Mouse (Mus musculus) intestine, embryonic 15.5 days (tissue): ENCODE measurements at regions not wholly inside any gene's neighbourhood (a gene's known extent, or its start where the extent isn't known, plus 50 kb on each side); places are given as distances from the start of the nearest gene placed in this dataset.

ENCODE experiments used
- ATAC-seq: fragments of 200-750 bp; cut with Nextera tagmentation; 2 replicates; pipeline ENCODE4 v1.8.0; 2017; ENCODE audit warnings: moderate TSS enrichment, moderate library complexity
- H3K27ac ChIP-seq: fragments of 300-500 bp; sonication (generic); 2 replicates; pipeline ENCODE4 v1.5.1; 2015; ENCODE audit warnings: mild to moderate bottlenecking, inconsistent platforms
- H3K27me3 ChIP-seq: fragments of 300-500 bp; sonication (generic); replicated peaks from 2 replicates; pipeline ENCODE4 v1.6.1; 2015; ENCODE audit warnings: inconsistent platforms
- H3K36me3 ChIP-seq: fragments of 300-500 bp; sonication (generic); 2 replicates; pipeline ENCODE4 v1.6.1; 2015; ENCODE audit warnings: inconsistent platforms
- H3K4me1 ChIP-seq: fragments of 300-500 bp; sonication (generic); replicated peaks from 2 replicates; pipeline ENCODE4 v1.6.1; 2015; ENCODE audit warnings: inconsistent platforms
- H3K4me2 ChIP-seq: fragments of 300-500 bp; sonication (generic); replicated peaks from 2 replicates; pipeline ENCODE4 v1.6.1; 2015; ENCODE audit warnings: mild to moderate bottlenecking, inconsistent platforms
- H3K4me3 ChIP-seq: fragments of 300-500 bp; sonication (generic); replicated peaks from 2 replicates; pipeline ENCODE4 v1.5.1; 2015; ENCODE audit warnings: inconsistent platforms
- H3K9ac ChIP-seq: fragments of 300-500 bp; sonication (generic); 2 replicates; pipeline ENCODE4 v1.6.1; 2015; ENCODE audit warnings: inconsistent platforms
- H3K9me3 ChIP-seq: fragments of 300-500 bp; sonication (generic); 2 replicates; pipeline ENCODE4 v1.6.1; 2016; ENCODE audit warnings: inconsistent platforms
- WGBS: fragments of 180-500 bp; shearing (Covaris S2); methylation state at CpG from one replicate; pipeline ENCODE4 v1.1.7; 2015; 5-methylcytosine and 5-hydroxymethylcytosine counted together

DNA sequence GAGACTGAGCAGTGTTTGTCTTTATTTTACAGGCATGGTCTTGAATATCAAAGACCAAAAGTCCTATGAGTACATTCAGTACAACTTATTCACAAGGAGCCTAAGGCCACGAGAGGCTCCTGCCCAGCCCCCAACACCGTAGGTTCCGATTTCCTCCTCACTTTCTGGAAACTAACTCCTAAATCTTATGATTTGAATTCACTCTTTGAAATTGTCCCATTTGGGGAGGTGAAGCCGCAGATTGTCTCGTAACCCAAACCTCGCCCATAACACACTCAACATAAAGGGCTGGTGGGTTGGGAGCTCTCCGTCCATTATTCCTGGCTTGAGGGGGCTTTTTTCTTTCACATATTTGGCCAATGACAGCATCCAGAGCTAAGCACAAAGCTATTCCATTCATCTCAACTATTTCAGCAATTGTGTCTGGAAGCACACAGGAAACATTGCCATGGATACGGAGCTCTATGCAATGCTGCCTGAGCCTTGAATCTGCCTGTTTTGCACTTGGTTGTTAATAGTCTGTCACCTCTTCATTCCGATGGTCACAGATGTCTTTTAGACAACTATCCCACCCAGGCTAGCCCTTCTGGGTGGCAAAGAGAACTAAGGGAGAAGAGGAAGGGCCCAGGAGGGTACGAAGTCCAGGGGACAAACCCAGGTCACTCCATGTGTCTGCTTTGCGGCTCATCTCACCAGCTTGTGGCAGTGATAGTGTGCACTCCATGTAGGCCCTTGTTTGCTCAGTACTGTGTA is 86.6 kb downstream of the Irs2 start:
- H3K4me2 ChIP-seq: no peak overlapping the region
- no peak overlapping the region for H3K4me3 ChIP-seq
- 46% methylated on average over 11 of the region's 11 CpGs for WGBS
- H3K27me3 ChIP-seq: no peaks in the 10 kb centered on the region
- H3K36me3 ChIP-seq: no peaks in the 10 kb centered on the region
- H3K9me3 ChIP-seq: no peaks in the 10 kb centered on the region
- no peak overlapping the region for H3K9ac ChIP-seq
- peaks cover 45% of the 10 kb centered on the region for H3K4me1 ChIP-seq
- peak; percentile 29; the same call in 1 of the 2 replicates for ATAC-seq
- H3K27ac ChIP-seq: peak overlapping the region; percentile 29; the same call in 1 of the 2 replicates

DNA sequence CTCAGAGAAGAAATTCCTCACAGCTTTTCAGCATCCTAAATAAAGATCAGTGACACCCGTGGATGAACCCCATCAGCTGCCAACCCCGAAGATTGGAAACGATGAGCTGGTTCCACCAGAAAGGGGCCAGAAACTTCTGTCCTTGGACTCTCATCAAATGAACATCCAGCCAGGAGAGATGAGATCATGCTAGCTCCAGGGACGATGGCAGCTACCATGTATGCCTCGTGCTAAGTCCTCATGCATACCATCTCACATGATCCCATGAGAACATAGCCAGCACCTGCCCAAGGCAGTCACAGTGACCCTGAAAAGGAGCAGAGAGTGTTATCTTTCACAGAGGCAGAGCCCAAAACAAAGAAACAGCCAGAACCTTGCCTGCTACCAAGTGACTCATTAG is 88.6 kb downstream of the Irs2 start:
- no peaks in the 10 kb centered on the region for H3K9me3 ChIP-seq
- no peak overlapping the region for H3K27ac ChIP-seq
- no peak overlapping the region for H3K4me3 ChIP-seq
- no peaks in the 10 kb centered on the region for H3K27me3 ChIP-seq
- whole genome bisulfite sequencing: 84% methylated on average over 5 of the region's 5 CpGs
- ATAC-seq: no peak
- no peaks in the 10 kb centered on the region for H3K36me3 ChIP-seq
- peaks cover 28% of the 10 kb centered on the region for H3K4me1 ChIP-seq
- H3K9ac ChIP-seq: no peak overlapping the region
- no peak overlapping the region for H3K4me2 ChIP-seq

DNA sequence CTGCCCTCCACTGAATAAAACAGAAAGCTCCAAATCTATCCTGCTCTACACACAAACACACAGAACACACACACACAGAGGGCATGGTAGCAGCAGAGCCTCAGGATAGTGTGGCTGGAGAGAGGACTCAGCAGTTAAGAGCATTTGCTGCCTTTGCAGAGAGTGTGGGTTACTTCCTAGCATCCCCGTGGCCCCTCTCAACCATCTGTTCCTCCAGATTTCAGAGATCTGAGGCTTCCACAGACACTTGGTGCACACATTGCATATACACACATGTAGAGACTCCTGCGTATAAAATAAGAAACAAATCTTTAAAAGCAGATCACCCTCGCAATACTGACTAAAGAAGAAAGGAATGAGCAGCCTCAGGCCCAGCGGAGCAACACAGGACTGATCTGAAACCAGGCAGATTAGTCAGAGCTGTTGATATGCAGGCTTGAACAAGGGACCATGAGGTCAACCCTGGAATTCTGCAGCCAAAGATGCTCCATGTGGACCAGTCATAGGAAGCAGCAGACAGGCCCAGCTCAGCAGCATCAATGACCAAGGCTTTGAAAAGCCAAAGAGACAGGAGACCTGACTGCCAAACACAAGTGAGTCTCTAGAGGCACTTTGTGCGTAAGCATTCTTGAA is 89.7 kb downstream of the Irs2 start:
- ATAC-seq: no peak
- Histone ChIP-seq H3K27me3 (no peaks in the 10 kb centered on the region), H3K36me3 (no peaks in the 10 kb centered on the region), H3K4me2 (no peak overlapping the region), H3K27ac (no peak overlapping the region), H3K4me1 (peaks cover 20% of the 10 kb centered on the region), H3K9ac (no peak overlapping the region), H3K4me3 (no peak overlapping the region), H3K9me3 (no peaks in the 10 kb centered on the region)
- 71% methylated on average over 5 of the region's 5 CpGs for WGBS

DNA sequence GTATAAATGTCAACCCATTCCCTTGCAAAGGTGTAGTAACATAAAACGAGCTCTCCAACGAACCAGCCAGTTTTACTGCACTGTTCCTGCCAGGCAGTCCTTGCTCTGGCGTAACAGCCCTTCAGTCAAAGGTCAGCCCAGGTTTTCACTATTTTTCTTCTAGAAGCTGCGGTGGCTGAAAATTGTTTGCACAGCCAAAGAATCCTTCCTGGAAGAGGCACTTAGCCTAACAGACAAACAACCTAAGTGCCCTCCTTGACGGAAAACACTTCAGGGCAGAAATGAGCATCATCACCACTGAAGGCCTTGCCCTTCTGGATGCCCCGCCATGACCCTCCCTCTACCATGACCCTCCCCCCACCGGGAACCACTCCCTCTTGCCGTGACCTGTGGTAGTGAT is 93.6 kb downstream of the Irs2 start:
- Histone ChIP-seq H3K4me3 (no peak overlapping the region), H3K36me3 (no peaks in the 10 kb centered on the region), H3K27ac (no peak overlapping the region), H3K27me3 (no peaks in the 10 kb centered on the region), H3K9me3 (no peaks in the 10 kb centered on the region), H3K9ac (no peak overlapping the region), H3K4me2 (no peak overlapping the region), H3K4me1 (peaks cover 15% of the 10 kb centered on the region; the same call in 1 of the 2 replicates)
- whole genome bisulfite sequencing: 52% methylated on average over 8 of the region's 8 CpGs
- 0 out of 2 replicates have a peak, but pooled peaks have one; percentile 15 for ATAC-seq

DNA sequence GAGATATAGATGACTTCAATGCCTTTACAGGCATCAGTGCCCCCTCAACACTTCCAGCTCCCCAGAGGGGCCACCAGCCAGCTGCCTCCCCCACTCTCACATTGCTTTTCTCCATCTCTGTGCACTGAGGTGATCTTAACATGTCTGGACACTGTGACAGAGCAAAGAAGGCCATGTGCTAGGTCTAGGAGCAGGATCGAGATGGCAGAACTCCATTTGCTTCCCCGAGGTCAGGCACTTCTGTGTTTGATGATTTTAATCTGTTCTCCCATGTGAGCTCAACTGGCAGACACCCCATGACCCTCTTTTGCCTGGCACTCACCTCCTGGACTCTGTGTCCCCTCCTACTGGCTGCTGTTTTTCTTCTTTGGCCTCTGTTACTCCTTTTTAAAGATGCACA is 95.8 kb downstream of the Irs2 start:
- ATAC-seq: no peak
- Histone ChIP-seq H3K9me3 (no peaks in the 10 kb centered on the region), H3K4me1 (peaks cover 15% of the 10 kb centered on the region; the same call in 1 of the 2 replicates), H3K27ac (no peak overlapping the region), H3K36me3 (no peaks in the 10 kb centered on the region), H3K9ac (no peak overlapping the region), H3K27me3 (no peaks in the 10 kb centered on the region), H3K4me2 (no peak overlapping the region), H3K4me3 (no peak overlapping the region)
- 53% methylated on average over 2 of the region's 2 CpGs for whole genome bisulfite sequencing

DNA sequence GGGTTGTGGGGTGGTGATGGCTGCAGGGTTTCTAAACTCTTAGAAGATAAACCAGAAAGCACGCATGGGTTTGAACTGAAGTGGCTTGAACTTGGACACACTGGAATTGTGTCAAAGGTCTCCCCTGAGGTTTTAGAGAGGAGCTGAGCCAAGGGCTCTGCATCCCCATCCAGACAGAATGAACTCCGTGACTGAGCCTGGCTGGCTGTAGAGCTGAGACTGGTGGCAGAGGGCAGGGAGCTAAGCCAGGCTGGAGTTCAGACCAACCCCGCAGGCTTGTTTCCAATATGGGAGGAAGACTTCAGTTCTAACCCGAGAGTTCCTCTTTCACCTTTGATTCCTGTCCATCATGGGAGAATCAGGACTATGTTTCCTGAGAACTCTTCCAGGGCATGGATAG is 96.9 kb downstream of the Irs2 start:
- Histone ChIP-seq H3K27ac (no peak overlapping the region), H3K4me2 (no peak overlapping the region), H3K9ac (no peak overlapping the region), H3K36me3 (no peaks in the 10 kb centered on the region), H3K4me3 (no peak overlapping the region), H3K9me3 (no peaks in the 10 kb centered on the region), H3K4me1 (peaks cover 15% of the 10 kb centered on the region; the same call in 1 of the 2 replicates), H3K27me3 (no peaks in the 10 kb centered on the region)
- 88% methylated on average over 4 of the region's 4 CpGs for WGBS
- ATAC-seq: no peak

DNA sequence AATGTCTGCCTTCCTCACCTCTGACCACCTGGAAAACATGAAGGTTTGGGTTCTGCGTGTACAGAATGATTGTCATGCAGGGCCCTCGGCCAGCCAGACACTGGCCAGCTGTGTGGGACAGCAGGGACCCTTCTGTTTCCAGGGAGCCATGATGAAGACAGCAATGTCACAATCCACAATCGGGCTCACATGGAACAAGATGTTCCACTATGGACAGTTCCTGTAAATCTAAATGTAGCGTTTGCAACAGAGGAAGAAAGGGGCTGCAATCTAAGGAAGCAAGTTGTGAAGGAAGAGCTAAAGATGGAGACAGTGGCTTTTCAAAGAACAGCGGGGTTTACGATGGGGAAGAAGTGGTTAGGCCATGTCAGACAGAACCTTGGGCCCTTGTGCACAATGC is 97.3 kb downstream of the Irs2 start:
- Histone ChIP-seq H3K27ac (0 out of 2 replicates have a peak overlapping the region, but pooled peaks have one; percentile 27), H3K4me3 (no peak overlapping the region), H3K9me3 (no peaks in the 10 kb centered on the region), H3K9ac (no peak overlapping the region), H3K4me1 (peaks cover 15% of the 10 kb centered on the region; the same call in 1 of the 2 replicates), H3K36me3 (no peaks in the 10 kb centered on the region), H3K27me3 (no peaks in the 10 kb centered on the region), H3K4me2 (no peak overlapping the region)
- ATAC-seq: no peak
- 70% methylated on average over 6 of the region's 6 CpGs for WGBS

DNA sequence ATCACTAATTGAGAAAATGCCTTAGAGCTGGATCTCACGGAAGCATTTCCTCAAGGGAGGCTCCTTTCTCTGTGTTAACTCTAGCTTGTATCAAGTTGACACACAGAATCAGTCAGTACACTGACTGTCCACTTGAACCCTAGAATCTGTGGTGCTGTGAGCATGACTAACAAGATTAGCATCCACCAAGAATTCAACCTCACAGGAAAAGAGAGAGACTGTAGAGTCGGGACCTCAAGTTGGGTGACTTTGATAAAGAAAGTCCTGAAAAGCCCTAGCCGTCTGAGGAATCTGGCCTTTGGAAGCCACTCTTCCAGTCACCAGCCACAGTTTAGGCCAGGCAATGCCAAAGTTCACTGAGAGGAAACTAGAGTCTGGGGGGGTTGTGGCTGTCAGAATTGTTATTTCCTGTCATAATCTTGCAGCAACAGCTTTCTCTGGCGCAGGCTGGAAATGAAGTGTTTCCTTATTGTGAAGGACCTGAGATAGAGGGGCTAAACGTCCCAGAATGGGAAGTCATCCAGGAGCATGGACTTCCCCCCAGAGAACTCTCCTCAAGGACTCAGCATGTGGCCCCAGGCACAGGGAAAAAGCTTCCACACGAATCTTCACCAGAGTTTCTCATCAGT is 97.9 kb downstream of the Irs2 start:
- ATAC-seq: peak; percentile 39; the same call in 1 of the 2 replicates
- no peak overlapping the region for H3K9ac ChIP-seq
- H3K9me3 ChIP-seq: no peaks in the 10 kb centered on the region
- H3K36me3 ChIP-seq: no peaks in the 10 kb centered on the region
- H3K4me1 ChIP-seq: peaks cover 15% of the 10 kb centered on the region; the same call in 1 of the 2 replicates
- no peak overlapping the region for H3K4me2 ChIP-seq
- H3K4me3 ChIP-seq: no peak overlapping the region
- H3K27me3 ChIP-seq: no peaks in the 10 kb centered on the region
- peak overlapping the region; percentile 27; the same call in 1 of the 2 replicates for H3K27ac ChIP-seq
- WGBS: 31% methylated on average over 6 of the region's 6 CpGs

DNA sequence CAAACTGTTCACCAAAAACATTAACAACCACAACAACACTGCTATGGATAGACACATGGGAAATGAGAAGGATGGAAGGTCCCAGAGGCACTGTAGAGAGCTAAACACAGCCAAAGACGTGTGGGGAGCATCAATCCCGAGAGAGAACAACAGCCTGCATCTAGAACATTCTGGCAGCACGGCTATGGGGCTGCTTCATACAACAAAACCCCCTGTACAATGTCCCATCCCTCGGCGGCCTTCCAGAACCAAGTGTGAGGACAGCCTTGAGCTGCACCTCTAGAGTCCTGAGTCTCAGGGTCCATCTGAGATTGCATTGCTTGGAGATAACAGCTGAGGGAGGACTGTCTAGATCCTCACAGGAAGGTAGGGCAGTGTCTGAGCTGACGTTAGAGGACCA is 99.1 kb downstream of the Irs2 start:
- H3K9ac ChIP-seq: no peak overlapping the region
- no peak overlapping the region for H3K4me2 ChIP-seq
- H3K27me3 ChIP-seq: no peaks in the 10 kb centered on the region
- WGBS: 84% methylated on average over 6 of the region's 6 CpGs
- peaks cover 15% of the 10 kb centered on the region; the same call in 1 of the 2 replicates for H3K4me1 ChIP-seq
- H3K4me3 ChIP-seq: no peak overlapping the region
- H3K9me3 ChIP-seq: no peaks in the 10 kb centered on the region
- no peak overlapping the region for H3K27ac ChIP-seq
- no peaks in the 10 kb centered on the region for H3K36me3 ChIP-seq
- ATAC-seq: no peak

DNA sequence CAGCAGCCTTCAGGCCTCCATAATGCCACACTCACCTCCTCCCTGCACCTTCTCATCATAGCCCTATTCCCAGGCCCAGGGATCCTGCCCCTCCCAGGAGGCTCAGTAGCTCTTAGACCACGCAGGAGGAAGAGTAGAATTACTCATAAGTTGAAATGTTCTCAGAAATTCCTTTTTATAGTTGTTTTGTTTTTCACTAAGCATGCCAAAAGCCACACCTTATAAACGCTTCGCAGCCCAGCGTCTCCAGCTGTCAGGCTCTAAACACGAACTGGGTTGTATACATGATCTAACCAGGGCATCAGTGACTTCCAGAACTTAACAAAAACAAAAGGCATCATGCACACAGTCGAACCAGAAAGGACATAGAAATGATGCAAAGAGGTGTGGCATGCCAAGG is 101.9 kb downstream of the Irs2 start:
- H3K36me3 ChIP-seq: no peaks in the 10 kb centered on the region

DNA sequence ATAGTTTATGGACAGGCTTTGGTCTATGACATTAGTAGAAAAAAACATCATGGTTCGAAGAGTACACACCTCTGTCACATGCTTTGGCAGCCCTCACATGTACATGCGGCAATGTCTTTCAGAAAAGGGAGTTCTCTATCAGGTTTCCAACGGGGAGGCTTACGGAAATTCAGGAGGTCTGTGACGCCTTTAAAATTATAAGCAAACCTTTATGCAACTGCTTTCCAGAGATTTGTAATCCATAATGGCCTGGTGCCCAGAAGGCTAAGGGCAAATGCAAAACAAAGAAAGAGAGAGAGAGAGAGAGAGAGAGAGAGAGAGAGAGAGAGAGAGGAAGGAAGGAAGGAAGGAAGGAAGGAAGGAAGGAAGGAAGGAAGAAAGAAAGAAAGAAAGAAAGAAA is 102.5 kb downstream of the Irs2 start:
- 79% methylated on average over 5 of the region's 5 CpGs for WGBS
- Histone ChIP-seq H3K27me3 (no peaks in the 10 kb centered on the region), H3K27ac (no peak overlapping the region), H3K9ac (no peak overlapping the region), H3K36me3 (no peaks in the 10 kb centered on the region), H3K4me1 (peaks cover 9% of the 10 kb centered on the region; the same call in 1 of the 2 replicates), H3K4me2 (no peak overlapping the region), H3K4me3 (no peak overlapping the region), H3K9me3 (no peaks in the 10 kb centered on the region)
- no peak for ATAC-seq

More for the DNA sequence above, 101.9 kb downstream of the Irs2 start:
- no peak overlapping the region for H3K4me3 ChIP-seq
- no peaks in the 10 kb centered on the region for H3K9me3 ChIP-seq
- no peaks in the 10 kb centered on the region for H3K27me3 ChIP-seq
- H3K9ac ChIP-seq: no peak overlapping the region
- H3K27ac ChIP-seq: no peak overlapping the region
- ATAC-seq: no peak
- H3K4me1 ChIP-seq: peaks cover 14% of the 10 kb centered on the region; the same call in 1 of the 2 replicates
- H3K4me2 ChIP-seq: no peak overlapping the region
- WGBS: 45% methylated on average over 6 of the region's 6 CpGs

DNA sequence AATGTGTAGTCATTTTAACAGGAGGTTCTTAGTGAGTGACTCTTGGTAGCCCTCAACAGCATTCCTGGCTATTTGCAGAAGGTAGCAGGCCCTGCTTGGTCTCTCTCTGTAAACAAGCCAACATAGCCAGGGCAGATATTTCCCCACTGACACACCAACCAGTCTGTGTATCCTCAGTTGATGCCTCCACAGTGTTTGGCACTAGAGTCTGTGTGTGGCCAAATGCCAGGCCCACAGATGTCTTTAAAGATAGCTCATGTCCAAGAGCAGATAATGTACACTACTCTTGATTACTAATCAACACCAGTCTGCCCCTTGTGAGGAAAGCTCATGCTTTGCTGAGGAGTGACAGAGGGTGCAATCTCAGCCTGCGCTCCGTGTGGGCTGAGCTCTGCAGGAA is 104.3 kb downstream of the Irs2 start:
- Histone ChIP-seq H3K36me3 (no peaks in the 10 kb centered on the region), H3K27ac (no peak overlapping the region), H3K9me3 (no peaks in the 10 kb centered on the region), H3K9ac (no peak overlapping the region), H3K4me2 (no peak overlapping the region), H3K4me3 (no peak overlapping the region), H3K27me3 (no peaks in the 10 kb centered on the region), H3K4me1 (peaks cover 11% of the 10 kb centered on the region)
- WGBS: 71% methylated on average over 2 of the region's 2 CpGs
- ATAC-seq: no peak
